Mouse (Mus musculus): ENCODE measurements around the gene Xpo4.

Gene Xpo4

GRCm38 (mm10) chr14:57542231-57542630 lies 123.0 kb downstream of the Xpo4 start:
- no peak for DNase-seq (ENCODE audit: extremely low read depth, insufficient read length, low spot score)

GRCm38 (mm10) chr14:57540683-57541082 lies 124.5 kb downstream of the Xpo4 start:
- DNase-seq (ENCODE audit: extremely low read depth, insufficient read length, low spot score): no peak

- DNase-seq (ENCODE audit: extremely low read depth, insufficient read length, low spot score): no peak
Observed at GRCm38 (mm10) chr14:57537261-57538015, 127.8 kb downstream of the Xpo4 start.

- DNase-seq (ENCODE audit: extremely low read depth, insufficient read length, low spot score): no peak
Observed at GRCm38 (mm10) chr14:57536820-57537219, 128.4 kb downstream of the Xpo4 start.

- DNase-seq (ENCODE audit: extremely low read depth, insufficient read length, low spot score): no peak
Observed at GRCm38 (mm10) chr14:57535646-57536045, 129.6 kb downstream of the Xpo4 start.

- no peak for DNase-seq (ENCODE audit: extremely low read depth, insufficient read length, low spot score)
Observed at GRCm38 (mm10) chr14:57534961-57535360, 130.3 kb downstream of the Xpo4 start.

- DNase-seq (ENCODE audit: extremely low read depth, insufficient read length, low spot score): no peak
Observed at GRCm38 (mm10) chr14:57534346-57534745, 130.9 kb downstream of the Xpo4 start.

GRCm38 (mm10) chr14:57533841-57534240 lies 131.4 kb downstream of the Xpo4 start:
- no peak for DNase-seq (ENCODE audit: extremely low read depth, insufficient read length, low spot score)

- DNase-seq (ENCODE audit: extremely low read depth, insufficient read length, low spot score): no peak
Observed at GRCm38 (mm10) chr14:57533214-57533613, 132.0 kb downstream of the Xpo4 start.

GRCm38 (mm10) chr14:57532577-57532976 lies 132.7 kb downstream of the Xpo4 start:
- no peak for DNase-seq (ENCODE audit: extremely low read depth, insufficient read length, low spot score)

GRCm38 (mm10) chr14:57529786-57530515 lies 135.3 kb downstream of the Xpo4 start:
- no peak for DNase-seq (ENCODE audit: extremely low read depth, insufficient read length, low spot score)

GRCm38 (mm10) chr14:57529086-57529785 lies 136.0 kb downstream of the Xpo4 start:
- no peak for DNase-seq (ENCODE audit: extremely low read depth, insufficient read length, low spot score)

GRCm38 (mm10) chr14:57527598-57527997 lies 137.6 kb downstream of the Xpo4 start:
- no peak for DNase-seq (ENCODE audit: extremely low read depth, insufficient read length, low spot score)

Data from 3134 (cell line).